Mouse (Mus musculus): ENCODE results near the gene Tial1.

The Tial1 gene

GRCm38 (mm10) chr7:128461285-128462215, at the start of gene Tial1:
Gene Tial1, minus strand, starts transcription at chr7:128461717.
- DNase-seq (ENCODE audit: low read depth, low spot score): peak; percentile 98

DNA sequence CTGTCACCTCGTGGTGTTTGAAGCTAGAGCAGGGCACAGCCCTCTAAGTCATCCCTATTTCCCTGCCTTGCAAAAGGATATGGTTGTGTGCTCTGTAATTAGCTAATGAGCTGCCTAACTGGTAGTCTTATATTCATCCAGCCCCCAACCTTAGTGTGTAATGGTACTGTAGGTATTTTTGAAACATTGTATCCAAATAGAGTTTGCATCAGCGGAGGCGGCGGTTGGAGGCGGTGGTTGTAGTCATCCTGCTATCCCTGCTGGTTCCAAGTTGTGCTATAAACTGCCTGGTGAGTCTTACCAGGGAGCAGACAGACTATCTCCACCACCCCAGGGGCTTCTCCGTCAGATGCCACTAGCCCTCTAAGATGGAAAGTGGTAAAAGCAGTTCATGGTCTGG, 42.6 kb upstream of the Tial1 start:
- no peak for DNase-seq (ENCODE audit: low read depth, low spot score)

GRCm38 (mm10) chr7:128499801-128500200, 38.3 kb upstream of the Tial1 start:
- DNase-seq (ENCODE audit: low read depth, low spot score): no peak

DNA sequence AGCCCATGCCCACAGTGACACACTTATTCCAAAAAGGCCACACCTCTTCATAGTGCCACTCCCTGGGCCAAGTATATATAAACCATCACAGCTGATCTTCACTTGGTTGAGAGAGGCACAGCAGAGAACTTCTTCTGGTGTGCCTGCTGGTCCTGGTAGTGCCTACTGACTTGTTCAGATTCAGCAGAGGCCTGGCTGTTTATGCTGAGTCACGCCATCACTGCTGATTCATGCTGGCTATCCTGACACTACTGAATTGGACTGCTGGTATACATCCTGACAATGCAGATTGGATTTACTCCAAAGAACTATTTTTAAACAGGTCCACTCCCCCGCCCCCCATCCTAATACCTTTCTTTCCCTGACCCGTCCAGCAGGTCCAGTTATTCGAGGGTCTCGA, 33.0 kb upstream of the Tial1 start:
- DNase-seq (ENCODE audit: low read depth, low spot score): no peak

GRCm38 (mm10) chr7:128488986-128489385, 27.5 kb upstream of the Tial1 start:
- no peak for DNase-seq (ENCODE audit: low read depth, low spot score)

- peak; percentile 50 for DNase-seq (ENCODE audit: low read depth, low spot score)
These were observed 12.8 kb upstream of the Tial1 start for GRCm38 (mm10) chr7:128474322-128474721.

GRCm38 (mm10) chr7:128462406-128462805, 889 bp upstream of the Tial1 start:
- peak; percentile 4 for DNase-seq (ENCODE audit: low read depth, low spot score)

GRCm38 (mm10) chr7:128460865-128461228, 670 bp downstream of the Tial1 start:
- peak; percentile 50 for DNase-seq (ENCODE audit: low read depth, low spot score)

- no peak for DNase-seq (ENCODE audit: low read depth, low spot score)
These were observed 1.2 kb downstream of the Tial1 start for GRCm38 (mm10) chr7:128460131-128460864.

GRCm38 (mm10) chr7:128459791-128460130, 1.8 kb downstream of the Tial1 start:
- DNase-seq (ENCODE audit: low read depth, low spot score): peak; percentile 7

DNA sequence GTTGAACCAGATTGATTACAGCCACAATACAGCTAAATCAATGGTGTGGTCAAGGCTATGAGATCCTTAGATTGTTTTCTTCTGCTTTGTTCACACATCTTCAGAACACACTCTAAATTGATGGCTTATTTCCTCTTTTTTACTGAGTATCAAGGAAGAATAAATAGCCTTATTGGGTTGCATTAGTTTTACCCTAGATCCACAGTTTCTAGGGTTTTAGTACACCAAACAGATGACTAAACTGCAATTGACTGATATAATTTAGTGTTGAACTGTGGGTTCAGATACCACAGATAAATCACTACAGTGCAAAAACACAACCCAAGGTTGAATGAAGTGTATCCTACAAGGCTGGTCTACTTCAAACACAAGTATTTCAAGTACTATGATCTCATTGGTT, 3.5 kb downstream of the Tial1 start:
- DNase-seq (ENCODE audit: low read depth, low spot score): no peak

- DNase-seq (ENCODE audit: low read depth, low spot score): no peak
These were observed 8.8 kb downstream of the Tial1 start for GRCm38 (mm10) chr7:128452731-128453130.

- DNase-seq (ENCODE audit: low read depth, low spot score): no peak
These were observed 20.9 kb downstream of the Tial1 start for GRCm38 (mm10) chr7:128440584-128440983.

GRCm38 (mm10) chr7:128439251-128439650, 22.3 kb downstream of the Tial1 start:
- no peak for DNase-seq (ENCODE audit: low read depth, low spot score)

DNA sequence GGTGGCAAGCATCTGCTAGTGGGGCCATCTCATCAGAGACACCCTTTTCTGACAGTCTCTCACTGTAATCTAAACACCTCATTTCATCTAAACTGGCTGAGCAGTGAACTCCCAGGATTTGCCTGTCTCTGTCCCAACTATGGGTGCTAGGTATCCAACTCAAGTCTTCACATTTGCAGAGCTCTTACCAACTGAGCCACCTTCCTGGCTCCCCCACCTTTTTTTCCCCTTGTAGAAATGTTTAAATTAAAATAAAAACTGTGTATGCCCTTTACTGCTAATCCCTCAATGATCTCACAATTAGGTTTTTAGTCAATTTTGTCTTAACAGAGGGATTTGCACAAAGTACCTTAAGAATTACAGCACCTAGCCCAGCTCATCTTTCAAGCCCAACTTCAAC, 23.4 kb downstream of the Tial1 start:
- DNase-seq (ENCODE audit: low read depth, low spot score): no peak

- no peak for DNase-seq (ENCODE audit: low read depth, low spot score)
These were observed 28.3 kb downstream of the Tial1 start for GRCm38 (mm10) chr7:128433213-128433612.

GRCm38 (mm10) chr7:128432574-128432973, 28.9 kb downstream of the Tial1 start:
- no peak for DNase-seq (ENCODE audit: low read depth, low spot score)

- no peak for DNase-seq (ENCODE audit: low read depth, low spot score)
These were observed 39.0 kb downstream of the Tial1 start for GRCm38 (mm10) chr7:128422491-128422890.

DNA sequence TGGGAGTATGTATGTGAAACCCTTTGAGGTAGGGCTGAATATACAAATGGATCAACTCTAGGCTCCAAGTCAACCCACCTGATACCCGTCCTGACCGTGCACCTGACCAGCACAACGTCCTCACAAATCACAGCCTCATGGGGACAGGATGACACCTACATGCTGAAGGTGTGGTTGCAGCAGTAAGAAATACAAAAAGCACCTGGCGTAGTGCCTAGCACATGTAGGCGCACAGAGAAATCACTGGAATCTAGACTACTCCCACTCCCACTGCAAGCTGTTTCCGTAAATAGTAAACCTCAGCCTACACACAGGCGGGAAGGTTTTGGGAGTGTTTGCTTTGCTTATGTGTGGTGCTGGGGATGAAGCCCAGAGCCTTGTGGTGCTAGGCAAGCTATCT, 39.8 kb downstream of the Tial1 start:
- no peak for DNase-seq (ENCODE audit: low read depth, low spot score)

DNA sequence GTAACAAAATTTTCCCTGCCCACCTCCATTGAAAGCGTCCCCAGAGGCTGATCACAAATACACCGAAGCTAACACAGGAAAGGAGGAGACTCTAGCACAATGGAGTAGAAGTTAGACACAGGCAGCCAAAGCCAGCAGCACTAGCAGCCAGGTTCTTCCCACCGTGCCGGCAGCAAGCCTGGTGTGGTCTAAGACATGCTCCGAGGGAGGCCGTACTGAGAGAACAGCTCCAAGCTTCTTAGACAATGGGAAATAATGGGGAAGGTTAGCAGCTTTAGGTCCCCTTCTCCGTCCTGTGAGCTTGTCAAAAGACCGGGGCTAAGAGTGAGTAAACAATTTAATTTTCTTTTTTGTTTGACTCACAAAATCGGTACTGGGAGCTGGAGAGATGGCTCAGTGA, 41.8 kb downstream of the Tial1 start:
- no peak for DNase-seq (ENCODE audit: low read depth, low spot score)

DNA sequence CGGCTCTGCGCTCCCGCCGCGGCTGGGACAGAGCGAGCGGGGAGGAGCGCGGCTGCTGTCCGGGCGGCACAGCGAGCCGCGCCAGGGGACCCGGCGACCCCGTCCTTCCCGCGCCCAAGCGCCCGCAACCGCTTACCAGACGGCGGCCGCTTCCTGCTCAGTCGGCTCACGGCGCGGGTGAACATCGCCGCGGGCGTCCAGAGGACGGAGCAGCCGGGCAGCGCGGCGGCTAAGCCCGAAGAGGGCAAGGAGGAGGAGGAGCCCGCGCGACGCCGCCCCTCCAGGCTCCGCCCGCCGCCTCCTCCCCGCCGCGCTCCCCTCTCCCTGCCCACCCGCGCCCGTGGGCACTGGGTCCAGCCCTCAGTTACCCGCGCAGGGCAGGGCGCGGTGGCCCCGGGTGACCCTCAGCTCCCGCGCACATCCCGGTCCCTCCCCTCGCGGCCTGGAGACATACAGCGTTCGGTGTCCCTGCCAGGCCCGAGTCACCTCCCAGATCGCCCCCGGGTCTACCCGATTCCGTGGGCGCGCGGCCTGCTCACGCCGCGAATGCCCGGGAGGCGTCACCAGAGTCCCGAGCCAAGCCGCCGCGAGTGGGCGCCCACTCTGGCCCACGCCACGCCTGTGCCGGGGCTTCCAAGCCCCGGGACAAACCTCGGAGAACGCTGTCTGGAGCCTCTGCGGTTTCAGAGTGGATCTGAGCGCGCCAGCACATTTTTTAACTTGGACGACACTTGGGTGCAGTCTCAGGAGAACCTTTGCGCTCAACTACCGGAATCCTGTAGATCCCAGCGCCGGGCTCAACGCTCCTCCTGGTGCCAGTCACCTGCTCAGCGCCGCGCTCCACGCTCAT, 43.4 kb downstream of the Tial1 start, which contains the start of gene Rgs10:
Rgs10 (minus strand) TSS at position 829 of the 850 bp plus-strand sequence.
- peak; percentile 53 for DNase-seq (ENCODE audit: low read depth, low spot score)
